Comparison of ENCODE assay signal across 8 mouse cellular contexts in genomic region chr11:96413527-96413926, GRCm38 (mm10). TPM values are rescaled to one million over a fixed set of nuclear protein-coding genes. Genes with fewer than 3 reads are reported as not detected.
DNase-seq lines count a peak whose midpoint lies in the region; ATAC-seq and TF ChIP-seq lines count a peak whose summit lies in the region.
"Had no signal": no experiment of that assay in that cellular context is flagged by ENCODE, and none has a peak within 500 bp of the region (broad histone marks: within the 10 kb centered on the region; RNA-seq: fewer than 3 reads in every experiment).

No protein-coding gene starts in this region.

- H3K4me3 ChIP-seq in intestine, embryonic 16.5 days (ENCODE audit: low read length), result no peak overlapping the region
- H3K4me3 ChIP-seq in liver, postnatal 0 days (ENCODE audit: low read depth, low read length), result no peak overlapping the region
- H3K4me3 ChIP-seq in forebrain, postnatal 0 days (ENCODE audit: low read depth, low read length), result no peak overlapping the region

- no peak overlapping the region for H3K4me2 ChIP-seq in intestine, embryonic 16.5 days (ENCODE audit: low read depth, low read length)
- H3K4me2 ChIP-seq in liver, postnatal 0 days (ENCODE audit: low read depth, low read length), result no peak overlapping the region
- no peak overlapping the region for H3K4me2 ChIP-seq in forebrain, postnatal 0 days (ENCODE audit: low read depth)

- TF ChIP-seq EP300 in liver, postnatal 0 days (IDR thresholded peaks at IDR 0.05; ENCODE audit: low read depth), result no peak

- H3K27ac ChIP-seq in intestine, embryonic 16.5 days (ENCODE audit: low read length), result peak overlapping the region; percentile 11; the same call in 1 of the 2 replicates
- H3K27ac ChIP-seq in liver, postnatal 0 days (ENCODE audit: low read depth), result no peak overlapping the region
- no peak overlapping the region for H3K27ac ChIP-seq in forebrain, postnatal 0 days (ENCODE audit: low read depth, low read length)

- H3K9ac ChIP-seq in intestine, embryonic 16.5 days (ENCODE audit: low read depth, low read length), result no peak overlapping the region
- no peak overlapping the region for H3K9ac ChIP-seq in liver, postnatal 0 days (replicated peaks)
- no peak overlapping the region for H3K9ac ChIP-seq in forebrain, postnatal 0 days

- WGBS in intestine, embryonic 16.5 days, result 23% methylated on average over 8 of the region's 8 CpGs
- 24% methylated on average over 8 of the region's 8 CpGs for WGBS in liver, postnatal 0 days (ENCODE audit: insufficient replicate concordance)
- WGBS in forebrain, postnatal 0 days, result 42% methylated on average over 8 of the region's 8 CpGs

- H3K9me3 ChIP-seq in intestine, embryonic 16.5 days (ENCODE audit: control insufficient read depth, low read length), result no peaks in the 10 kb centered on the region
- H3K9me3 ChIP-seq in liver, postnatal 0 days (ENCODE audit: low read length), result no peaks in the 10 kb centered on the region
- H3K9me3 ChIP-seq in forebrain, postnatal 0 days (ENCODE audit: low read length), result no peaks in the 10 kb centered on the region

- peak; percentile 82 for ATAC-seq in intestine, embryonic 16.5 days
- 0 out of 2 replicates have a peak, but pooled peaks have one; percentile 10 for ATAC-seq in liver, postnatal 0 days
- ATAC-seq in forebrain, postnatal 0 days, result no peak

- H3K36me3 ChIP-seq in intestine, embryonic 16.5 days (ENCODE audit: control insufficient read depth, insufficient read depth, low read length), result no peaks in the 10 kb centered on the region
- no peaks in the 10 kb centered on the region for H3K36me3 ChIP-seq in liver, postnatal 0 days (replicated peaks; ENCODE audit: insufficient read depth, low read length)
- no peaks in the 10 kb centered on the region for H3K36me3 ChIP-seq in forebrain, postnatal 0 days (ENCODE audit: insufficient read depth)

- TF ChIP-seq CTCF in liver, postnatal 0 days (IDR thresholded peaks at IDR 0.05; ENCODE audit: low read depth), result no peak
- no peak for TF ChIP-seq CTCF in forebrain, postnatal 0 days (IDR thresholded peaks at IDR 0.05; ENCODE audit: low read depth)

- peak; percentile 100 for DNase-seq in 3T3-L1 (ENCODE audit: low read depth, low spot score)
- peak; percentile 6 for DNase-seq in MN1 (ENCODE audit: low spot score)
- peak; percentile 5 to 12 for DNase-seq in frontal cortex, postnatal 10 days (ENCODE audit: low spot score in 2 of 2)
- peak; percentile 31 for DNase-seq in liver, postnatal 0 days
- DNase-seq in urinary bladder, postnatal 36 days (ENCODE audit: low spot score in 2 of 2), result peak; percentile 17 to 65
- no peak for DNase-seq in forebrain, postnatal 0 days

- no peaks in the 10 kb centered on the region; the same call in 1 of the 2 replicates for H3K4me1 ChIP-seq in intestine, embryonic 16.5 days (ENCODE audit: control insufficient read depth, insufficient read depth, low read length)
- no peaks in the 10 kb centered on the region; the same call in 1 of the 2 replicates for H3K4me1 ChIP-seq in liver, postnatal 0 days (ENCODE audit: insufficient read depth)
- H3K4me1 ChIP-seq in forebrain, postnatal 0 days (ENCODE audit: insufficient read depth), result no peaks in the 10 kb centered on the region

- H3K27me3 ChIP-seq in intestine, embryonic 16.5 days (replicated peaks; ENCODE audit: control insufficient read depth, insufficient read depth, low read length), result no peaks in the 10 kb centered on the region
- peaks cover 11% of the 10 kb centered on the region; the same call in 1 of the 2 replicates for H3K27me3 ChIP-seq in liver, postnatal 0 days (ENCODE audit: insufficient read depth, low read length)
- peaks cover 2% of the 10 kb centered on the region; the same call in 1 of the 2 replicates for H3K27me3 ChIP-seq in forebrain, postnatal 0 days (ENCODE audit: insufficient read depth, low read length)

RNA-seq across cellular contexts. Expression of gene Hoxb1, which starts 48.0 kb away (rescaled TPM):
- polyA plus RNA-seq in intestine, embryonic 16.5 days (2015; fragmentation: Nextera tagmentation; extraction: Ambion mirVana), result not detected in 2 replicates
- polyA plus RNA-seq in liver, postnatal 0 days (2015; fragmentation: Nextera tagmentation; extraction: Ambion mirVana), result not detected in 2 replicates
- not detected in 2 replicates for total RNA-seq in forebrain, postnatal 0 days (2014; rRNA removed)
- polyA plus RNA-seq in forebrain, postnatal 0 days (2015; fragmentation: Nextera tagmentation; extraction: Ambion mirVana), result not detected in 2 replicates
- total RNA-seq: left cerebral cortex, adult 8-10 months had no signal

RNA-seq across cellular contexts. Expression of gene Skap1, which starts 50.9 kb away (rescaled TPM):
- polyA plus RNA-seq in intestine, embryonic 16.5 days (2015; fragmentation: Nextera tagmentation; extraction: Ambion mirVana), result 0.67 and 0.88 TPM in 2 replicates
- polyA plus RNA-seq in liver, postnatal 0 days (2015; fragmentation: Nextera tagmentation; extraction: Ambion mirVana), result 0.35 and 0.45 TPM in 2 replicates
- 1.6 and 3.2 TPM in 2 replicates for total RNA-seq in forebrain, postnatal 0 days (2014; rRNA removed)
- polyA plus RNA-seq in forebrain, postnatal 0 days (2015; fragmentation: Nextera tagmentation; extraction: Ambion mirVana), result 2.7 and 3.7 TPM in 2 replicates
